Mouse (Mus musculus): ENCODE data around the gene Barx2. TPM values are rescaled to one million over a fixed set of nuclear protein-coding genes. Genes with fewer than 3 reads are reported as not detected.

The Barx2 gene
- total RNA-seq, 1 experiment, result 0.18 TPM

DNA sequence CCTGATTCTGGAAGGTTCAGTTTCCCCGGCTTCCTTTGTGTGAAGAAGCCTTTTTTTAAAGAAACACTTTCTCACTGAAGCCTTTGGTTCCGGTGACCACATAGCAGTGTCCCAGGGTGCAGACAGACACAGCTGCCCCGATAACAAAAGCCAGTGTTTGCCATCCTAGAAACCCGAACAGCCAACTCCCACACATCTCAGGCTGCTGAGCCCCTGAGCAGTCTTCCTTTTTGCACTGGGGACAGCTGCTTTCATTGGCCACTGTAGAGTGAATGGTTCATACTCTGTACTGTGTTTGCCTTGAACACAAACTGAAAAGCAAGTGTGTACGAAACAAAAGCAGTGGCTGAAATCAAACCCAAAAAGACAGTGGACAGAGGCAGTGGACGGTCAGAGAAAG is 75.2 kb downstream of the Barx2 start:
- H3K4me1 ChIP-seq (ENCODE audit: control insufficient read depth in 2 of 2, insufficient read depth in 2 of 2, low read length in 2 of 2, poor library complexity in 1 of 2), result no peaks in the 10 kb centered on the region
- H3K9ac ChIP-seq (ENCODE audit: insufficient read depth, low read depth, low read length, poor library complexity, severe bottlenecking), result no peak overlapping the region
- in situ Hi-C loops (cut with MboI; ENCODE audit: low sequenced_read_pairs in 2 of 2, unreplicated experiment in 2 of 2), result no loop called here
- no peak for DNase-seq (ENCODE audit: low read depth, low spot score)
- H3K36me3 ChIP-seq (ENCODE audit: control insufficient read depth, insufficient read depth, low read length, poor library complexity, severe bottlenecking), result no peaks in the 10 kb centered on the region
- no peak overlapping the region for H3K4me3 ChIP-seq (ENCODE audit: insufficient read depth in 1 of 2, low read depth in 1 of 2, low read length in 2 of 2, poor library complexity in 1 of 2, severe bottlenecking in 1 of 2)
- no peak overlapping the region for H3K27ac ChIP-seq (ENCODE audit: insufficient read depth, low read depth, low read length, poor library complexity, severe bottlenecking)
- H3K9me3 ChIP-seq (ENCODE audit: control insufficient read depth, insufficient read depth, low read depth, low read length), result no peaks in the 10 kb centered on the region
- TF ChIP-seq ZNF384 (IDR thresholded peaks at IDR 0.05; ENCODE audit: low read depth, low read length) (no peak), MAFK (IDR thresholded peaks at IDR 0.05; ENCODE audit: insufficient read depth, low read depth, low read length) (no peak), ZC3H11A (IDR thresholded peaks at IDR 0.05; ENCODE audit: borderline replicate concordance, low read depth, low read length) (no peak), CHD2 (IDR thresholded peaks at IDR 0.05; ENCODE audit: low read depth, low read length) (no peak)

DNA sequence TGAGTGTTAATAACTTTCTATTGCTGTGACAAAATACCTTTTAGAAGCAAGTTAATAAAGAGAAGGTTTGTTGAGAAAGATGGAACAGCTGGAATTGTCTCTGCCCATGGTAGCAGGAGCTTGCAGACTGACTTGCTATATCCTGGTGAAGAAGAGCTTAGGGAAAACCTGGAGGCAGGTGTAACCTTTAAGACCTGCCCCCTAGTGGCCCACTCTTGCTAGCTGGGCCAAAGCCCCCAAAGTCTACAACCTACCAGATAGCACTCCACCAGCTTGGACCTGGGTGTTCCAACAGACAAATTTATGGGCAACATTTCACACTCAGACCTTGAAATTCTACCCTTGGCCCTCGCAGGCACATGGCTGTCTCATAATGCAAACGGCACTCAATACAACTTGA is 104.5 kb downstream of the Barx2 start:
- Histone ChIP-seq H3K9me3 (ENCODE audit: control insufficient read depth, insufficient read depth, low read depth, low read length) (no peaks in the 10 kb centered on the region), H3K9ac (ENCODE audit: insufficient read depth, low read depth, low read length, poor library complexity, severe bottlenecking) (no peak overlapping the region), H3K4me3 (ENCODE audit: insufficient read depth in 1 of 2, low read depth in 1 of 2, low read length in 2 of 2, poor library complexity in 1 of 2, severe bottlenecking in 1 of 2) (no peak overlapping the region), H3K27ac (ENCODE audit: insufficient read depth, low read depth, low read length, poor library complexity, severe bottlenecking) (no peak overlapping the region), H3K4me1 (ENCODE audit: control insufficient read depth in 2 of 2, insufficient read depth in 2 of 2, low read length in 2 of 2, poor library complexity in 1 of 2) (no peaks in the 10 kb centered on the region), H3K36me3 (ENCODE audit: control insufficient read depth, insufficient read depth, low read length, poor library complexity, severe bottlenecking) (no peaks in the 10 kb centered on the region)
- TF ChIP-seq HCFC1 (IDR thresholded peaks at IDR 0.05; ENCODE audit: borderline replicate concordance, insufficient read depth, low read length) (no peak), ZNF384 (IDR thresholded peaks at IDR 0.05; ENCODE audit: low read depth, low read length) (no peak), MAFK (IDR thresholded peaks at IDR 0.05; ENCODE audit: insufficient read depth, low read depth, low read length) (no peak), CHD2 (IDR thresholded peaks at IDR 0.05; ENCODE audit: low read depth, low read length) (no peak), ZC3H11A (IDR thresholded peaks at IDR 0.05; ENCODE audit: borderline replicate concordance, low read depth, low read length) (no peak; the same call in 1 of the 2 replicates)
- in situ Hi-C loops (cut with MboI; ENCODE audit: low sequenced_read_pairs in 2 of 2, unreplicated experiment in 2 of 2), result no loop called here
- peak; percentile 16 for DNase-seq (ENCODE audit: low read depth, low spot score)

DNA sequence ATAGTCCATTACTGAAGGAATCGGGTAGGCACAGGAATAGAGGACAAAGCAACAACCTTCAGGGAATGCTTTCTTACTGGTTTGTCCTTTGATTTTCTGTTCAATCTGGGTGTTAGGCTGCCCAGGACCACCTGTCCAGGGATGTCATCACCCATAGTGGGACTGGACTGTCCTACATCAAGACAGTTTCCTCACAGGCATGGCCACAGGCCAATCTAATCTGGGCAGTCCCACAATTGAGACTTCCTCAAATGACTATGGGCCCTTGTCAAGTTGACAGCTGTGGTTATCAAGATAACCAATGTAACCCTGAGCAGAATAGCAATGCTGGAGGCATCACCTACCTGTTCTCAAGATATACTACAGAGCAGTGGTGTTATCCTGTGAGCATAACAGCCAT is 110.6 kb downstream of the Barx2 start:
- TF ChIP-seq HCFC1 (IDR thresholded peaks at IDR 0.05; ENCODE audit: borderline replicate concordance, insufficient read depth, low read length) (no peak), MAFK (IDR thresholded peaks at IDR 0.05; ENCODE audit: insufficient read depth, low read depth, low read length) (no peak), CHD2 (IDR thresholded peaks at IDR 0.05; ENCODE audit: low read depth, low read length) (no peak), ZC3H11A (IDR thresholded peaks at IDR 0.05; ENCODE audit: borderline replicate concordance, low read depth, low read length) (no peak), ZNF384 (IDR thresholded peaks at IDR 0.05; ENCODE audit: low read depth, low read length) (no peak)
- no peak overlapping the region for H3K4me3 ChIP-seq (ENCODE audit: insufficient read depth in 1 of 2, low read depth in 1 of 2, low read length in 2 of 2, poor library complexity in 1 of 2, severe bottlenecking in 1 of 2)
- in situ Hi-C loops (cut with MboI; ENCODE audit: low sequenced_read_pairs in 2 of 2, unreplicated experiment in 2 of 2), result no loop called here
- H3K27ac ChIP-seq (ENCODE audit: insufficient read depth, low read depth, low read length, poor library complexity, severe bottlenecking), result no peak overlapping the region
- H3K9ac ChIP-seq (ENCODE audit: insufficient read depth, low read depth, low read length, poor library complexity, severe bottlenecking), result no peak overlapping the region
- H3K4me1 ChIP-seq (ENCODE audit: control insufficient read depth in 2 of 2, insufficient read depth in 2 of 2, low read length in 2 of 2, poor library complexity in 1 of 2), result no peaks in the 10 kb centered on the region
- no peaks in the 10 kb centered on the region for H3K9me3 ChIP-seq (ENCODE audit: control insufficient read depth, insufficient read depth, low read depth, low read length)
- H3K36me3 ChIP-seq (ENCODE audit: control insufficient read depth, insufficient read depth, low read length, poor library complexity, severe bottlenecking), result no peaks in the 10 kb centered on the region
- DNase-seq (ENCODE audit: low read depth, low spot score), result no peak

Other genes starting within 250 kb of the Barx2 start
- gene Arhgap32, start 202.7 kb upstream of the Barx2 start, total RNA-seq (2012; rRNA removed), result 12.4 and 13.9 TPM in 2 replicates